Mouse (Mus musculus): ENCODE measurements around the gene Uqcc1.

GRCm38 (mm10) chr2:155862573-155863300 lies 67.4 kb downstream of the Uqcc1 start:
- TF ChIP-seq CTCF (IDR thresholded peaks at IDR 0.05; ENCODE audit: low read depth): no peak
- no peak for TF ChIP-seq EP300 (IDR thresholded peaks at IDR 0.05; ENCODE audit: low read depth)

All from liver, postnatal 0 days (tissue).